Mouse (Mus musculus) intestine, postnatal 0 days (tissue): ENCODE results near the gene Tmem150a. TPM values are rescaled to one million over a fixed set of nuclear protein-coding genes. Genes with fewer than 3 reads are reported as not detected.

ENCODE experiments used
- ATAC-seq: fragments of 200-750 bp; cut with Nextera tagmentation; 2 replicates; pipeline ENCODE4 v1.8.0; 2017; ENCODE audit warnings: mild to moderate bottlenecking, moderate TSS enrichment, moderate library complexity
- H3K27ac ChIP-seq: fragments of 300-500 bp; sonication (generic); 2 replicates; pipeline ENCODE4 v1.5.1; 2014; ENCODE audit warnings: mild to moderate bottlenecking, low read depth, low read length, moderate library complexity
- H3K27me3 ChIP-seq: fragments of 300-500 bp; sonication (generic); replicated peaks from 2 replicates; pipeline ENCODE4 v1.6.1; 2014; ENCODE audit warnings: low read length, mixed read lengths; ENCODE audit not compliant: control insufficient read depth, insufficient read depth
- H3K36me3 ChIP-seq: fragments of 300-500 bp; sonication (generic); 2 replicates; pipeline ENCODE4 v1.6.1; 2014; ENCODE audit warnings: mild to moderate bottlenecking, moderate library complexity; ENCODE audit not compliant: control insufficient read depth, insufficient read depth
- H3K4me1 ChIP-seq: fragments of 300-500 bp; sonication (generic); replicated peaks from 2 replicates; pipeline ENCODE4 v1.6.1; 2014; ENCODE audit warnings: antibody characterized with exemption, low read length, mixed read lengths; ENCODE audit not compliant: control insufficient read depth, insufficient read depth
- H3K4me2 ChIP-seq: fragments of 300-500 bp; sonication (generic); replicated peaks from 2 replicates; pipeline ENCODE4 v1.6.1; 2014; ENCODE audit warnings: low read depth, mild to moderate bottlenecking, moderate library complexity
- H3K4me3 ChIP-seq: fragments of 300-500 bp; sonication (generic); 2 replicates; pipeline ENCODE4 v1.5.1; 2014; ENCODE audit warnings: low read depth, low read length
- H3K9ac ChIP-seq: fragments of 300-500 bp; sonication (generic); 2 replicates; pipeline ENCODE4 v1.6.1; 2014; ENCODE audit warnings: mild to moderate bottlenecking, low read depth, low read length
- H3K9me3 ChIP-seq: fragments of 300-500 bp; sonication (generic); 2 replicates; pipeline ENCODE4 v1.6.1; 2016; ENCODE audit warnings: mixed run types; ENCODE audit not compliant: control insufficient read depth
- CTCF ChIP-seq: sonication (generic); IDR thresholded peaks from 2 replicates; pipeline ENCODE4 v1.5.1; 2016; ENCODE audit warnings: low read depth, mild to moderate bottlenecking, control low read depth, antibody characterized with exemption, moderate library complexity
- WGBS: fragments of 180-500 bp; shearing (Covaris S2); extraction: QIAGEN DNeasy Blood & Tissue Kit; methylation state at CpG from one replicate; pipeline ENCODE4 v1.1.7; 2014; 5-methylcytosine and 5-hydroxymethylcytosine counted together
- polyA plus RNA-seq: library from polyadenylated mRNA; unstranded; fragments of >200 nt; fragmentation: Nextera tagmentation; extraction: Ambion mirVana; gene quantifications from 2 replicates; pipeline ENCODE4 v1.2.1, GENCODE M21; 2015

Tmem150a gene
- polyA plus RNA-seq, 1 experiment from 2014 or later, result 12.4 TPM

- Histone ChIP-seq H3K36me3 (peaks cover 16% of the 10 kb centered on the region; the same call in 1 of the 2 replicates), H3K27me3 (no peaks in the 10 kb centered on the region), H3K27ac (no peak overlapping the region), H3K4me2 (peak overlapping the region; percentile 86), H3K9me3 (no peaks in the 10 kb centered on the region), H3K4me1 (peaks cover 5% of the 10 kb centered on the region; the same call in 1 of the 2 replicates), H3K4me3 (peak overlapping the region; percentile 75), H3K9ac (peak overlapping the region; percentile 78)
- no peak for ATAC-seq
- TF ChIP-seq CTCF, result no peak
- WGBS, result 39% methylated on average over 5 of the region's 5 CpGs
These were observed 5.9 kb downstream of the Tmem150a start for GRCm38 (mm10) chr6:72361121-72361551.

GRCm38 (mm10) chr6:72362132-72363028, 7.1 kb downstream of the Tmem150a start:
- peaks cover 16% of the 10 kb centered on the region; the same call in 1 of the 2 replicates for H3K36me3 ChIP-seq
- peak overlapping the region; percentile 67 for H3K27ac ChIP-seq
- H3K27me3 ChIP-seq, result no peaks in the 10 kb centered on the region
- peak overlapping the region; percentile 78 for H3K9ac ChIP-seq
- peak overlapping the region; percentile 75 for H3K4me3 ChIP-seq
- H3K4me1 ChIP-seq, result peaks cover 5% of the 10 kb centered on the region; the same call in 1 of the 2 replicates
- ATAC-seq, result peak; percentile 96
- WGBS, result under 1% methylated on average over 42 of the region's 42 CpGs
- peak overlapping the region; percentile 86 for H3K4me2 ChIP-seq
- H3K9me3 ChIP-seq, result no peaks in the 10 kb centered on the region
- TF ChIP-seq CTCF, result peak; percentile 64

DNA sequence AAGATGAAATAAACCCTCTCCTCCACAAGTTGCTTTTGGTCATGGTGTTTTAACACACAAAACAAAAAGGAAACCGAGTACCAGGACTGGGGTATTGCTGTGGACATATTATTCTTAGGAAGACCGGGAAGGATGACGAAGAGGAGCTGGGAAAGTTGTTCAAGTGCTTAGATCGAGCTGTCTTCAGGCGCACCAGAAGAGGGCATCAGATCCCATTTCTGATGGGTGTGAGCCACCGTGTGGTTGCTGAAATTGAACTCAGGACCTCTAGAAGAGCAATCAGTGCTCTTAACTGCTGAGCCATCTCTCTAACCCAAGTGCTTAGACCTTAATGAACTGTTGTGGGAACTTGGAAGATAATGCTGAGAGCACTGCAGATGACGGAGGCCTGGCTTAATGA, 8.8 kb downstream of the Tmem150a start:
- H3K36me3 ChIP-seq, result peaks cover 8% of the 10 kb centered on the region; the same call in 1 of the 2 replicates
- no peak overlapping the region for H3K4me3 ChIP-seq
- H3K27ac ChIP-seq, result no peak overlapping the region
- H3K9ac ChIP-seq, result no peak overlapping the region
- WGBS, result 46% methylated on average over 7 of the region's 7 CpGs
- peak; percentile 53 for TF ChIP-seq CTCF
- no peaks in the 10 kb centered on the region for H3K27me3 ChIP-seq
- H3K9me3 ChIP-seq, result no peaks in the 10 kb centered on the region
- H3K4me2 ChIP-seq, result no peak overlapping the region
- ATAC-seq, result no peak
- peaks cover 5% of the 10 kb centered on the region; the same call in 1 of the 2 replicates for H3K4me1 ChIP-seq

DNA sequence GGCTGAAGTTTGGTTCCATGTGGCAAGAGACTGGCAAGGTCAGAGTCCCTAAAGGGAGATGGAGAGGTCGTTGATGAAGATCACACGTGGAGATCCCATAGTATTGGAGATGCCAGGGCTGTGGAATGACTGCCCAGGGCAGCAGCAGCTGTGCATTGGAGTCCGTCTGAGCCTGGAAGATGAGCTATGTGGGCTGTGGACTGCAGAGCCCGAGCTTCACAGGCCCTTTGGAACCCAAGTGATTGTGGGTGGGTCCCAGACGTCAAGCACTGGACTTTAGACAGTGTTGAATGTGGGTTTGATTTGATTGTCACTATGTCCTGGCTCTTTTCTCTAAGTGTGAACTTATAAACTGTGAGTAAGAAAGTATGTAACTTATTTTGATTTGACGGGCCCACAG, 9.7 kb downstream of the Tmem150a start:
- WGBS, result 48% methylated on average over 6 of the region's 6 CpGs
- H3K4me1 ChIP-seq, result peaks cover 5% of the 10 kb centered on the region; the same call in 1 of the 2 replicates
- H3K27me3 ChIP-seq, result no peaks in the 10 kb centered on the region
- no peak for TF ChIP-seq CTCF
- H3K4me3 ChIP-seq, result no peak overlapping the region
- H3K9me3 ChIP-seq, result no peaks in the 10 kb centered on the region
- H3K27ac ChIP-seq, result no peak overlapping the region
- H3K9ac ChIP-seq, result no peak overlapping the region
- H3K36me3 ChIP-seq, result no peaks in the 10 kb centered on the region; the same call in 1 of the 2 replicates
- no peak for ATAC-seq
- H3K4me2 ChIP-seq, result no peak overlapping the region

- no peak overlapping the region for H3K27ac ChIP-seq
- 63% methylated on average over 3 of the region's 3 CpGs for WGBS
- no peaks in the 10 kb centered on the region for H3K9me3 ChIP-seq
- H3K9ac ChIP-seq, result no peak overlapping the region
- ATAC-seq, result no peak
- H3K36me3 ChIP-seq, result no peaks in the 10 kb centered on the region
- no peak overlapping the region for H3K4me3 ChIP-seq
- TF ChIP-seq CTCF, result no peak
- H3K27me3 ChIP-seq, result no peaks in the 10 kb centered on the region
- no peaks in the 10 kb centered on the region; the same call in 1 of the 2 replicates for H3K4me1 ChIP-seq
- no peak overlapping the region for H3K4me2 ChIP-seq
These were observed 11.1 kb downstream of the Tmem150a start for GRCm38 (mm10) chr6:72366304-72366703.

- WGBS, result 80% methylated on average over 4 of the region's 4 CpGs
- H3K4me3 ChIP-seq, result no peak within 1 kb of the TSS
- no peak within 1 kb of the TSS for H3K9ac ChIP-seq
- no peak within 1 kb of the TSS for H3K27ac ChIP-seq
- no peaks in the 10 kb centered on the region for H3K27me3 ChIP-seq
- H3K4me2 ChIP-seq, result no peak within 1 kb of the TSS
- H3K4me1 ChIP-seq, result no peaks in the 10 kb centered on the region
- TF ChIP-seq CTCF, result no peak
- no peak for ATAC-seq
- no peaks in the 10 kb centered on the region for H3K9me3 ChIP-seq
- no peaks in the 10 kb centered on the region for H3K36me3 ChIP-seq
These were observed 11.7 kb downstream of the Tmem150a start, which contains the start of gene Rnf181 for GRCm38 (mm10) chr6:72366844-72367443. TSS of gene Rnf181 (minus strand) at chr6:72366956.
